Mouse (Mus musculus) liver, postnatal 0 days (tissue): ENCODE measurements around the gene Ambra1.

Source experiments
- CTCF ChIP-seq: sonication (generic); IDR thresholded peaks from 2 replicates; pipeline ENCODE4 v1.5.1; 2016; ENCODE audit warnings: antibody characterized with exemption, low read depth
- EP300 ChIP-seq: IDR thresholded peaks from 2 replicates; pipeline ENCODE4 v1.6.1; 2016; ENCODE audit warnings: antibody characterized with exemption, low read depth, mild to moderate bottlenecking

- TF ChIP-seq EP300 (no peak), CTCF (no peak)
Measured at GRCm38 (mm10) chr2:91955121-91955591, 225.2 kb downstream of the Ambra1 start.
